Comparison of ENCODE assay signal across 14 mouse cellular contexts in the genomic region with DNA sequence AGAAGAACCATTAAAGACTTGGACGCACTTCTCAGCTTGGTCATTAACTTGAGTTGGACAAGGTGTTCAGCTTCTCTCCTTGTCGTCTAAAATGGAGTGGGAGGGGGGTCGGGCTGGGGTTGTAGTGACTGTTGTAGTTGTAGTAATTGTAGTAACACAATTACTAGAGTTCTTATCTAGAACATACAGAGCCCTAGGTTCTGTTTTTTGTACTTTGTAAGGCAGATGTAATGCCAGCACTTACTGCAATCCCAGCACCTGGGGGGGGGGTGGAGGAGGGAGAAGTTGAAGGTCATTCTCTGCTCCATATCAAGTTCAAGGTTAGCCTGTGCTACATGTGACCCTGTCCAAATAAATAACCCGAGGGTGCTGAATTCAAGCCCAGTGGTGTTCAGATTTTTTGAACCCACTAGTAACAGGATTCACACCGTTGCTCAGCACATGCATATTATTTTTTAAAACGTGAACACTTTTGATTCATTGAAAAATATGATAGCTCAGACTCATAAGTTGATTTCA. TPM values are rescaled to one million over a fixed set of nuclear protein-coding genes. Genes with fewer than 3 reads are reported as not detected.
A peak's percentile ranks its signal among the peaks of the same experiment; 100 is the strongest.
DNase-seq lines count a peak whose midpoint lies in the region; ATAC-seq and TF ChIP-seq lines count a peak whose summit lies in the region.
"Had no signal": no experiment of that assay in that cellular context is flagged by ENCODE, and none has a peak within 500 bp of the region (broad histone marks: within the 10 kb centered on the region; RNA-seq: fewer than 3 reads in every experiment).

No protein-coding gene starts in this region.

- no peak for TF ChIP-seq EP300 in CH12.LX (IDR thresholded peaks at IDR 0.05; ENCODE audit: low read length)

- DNase-seq in heart, adult 18-20 months = no peak
- DNase-seq in layer of hippocampus, adult 2 months (ENCODE audit: low spot score in 2 of 2) = no peak
- no peak for DNase-seq in layer of hippocampus, postnatal 14 days (ENCODE audit: low spot score in 2 of 2)
- peak; percentile 3 for DNase-seq in CH12.LX (ENCODE audit: extremely low read depth)
- no peak for DNase-seq in cerebellum, postnatal 36 days
- DNase-seq in hindbrain, embryonic 10.5 days (ENCODE audit: low spot score) = no peak
- DNase-seq: adrenal gland, adult 8-10 months; gastrocnemius, adult 2 months; spleen, adult 18-20 months; thymus, adult 18-20 months had no signal

- H3K4me1 ChIP-seq in heart, embryonic 12.5 days (replicated peaks) = peaks cover 73% of the 10 kb centered on the region
- H3K4me1 ChIP-seq in CH12.LX (ENCODE audit: control insufficient read depth in 1 of 2, insufficient read depth in 2 of 2) (peaks cover 31 to 61% of the 10 kb centered on the region in 2 experiments), E14TG2a.4 (replicated peaks; ENCODE audit: low read depth, low read length) (peaks cover 81% of the 10 kb centered on the region)
- H3K4me1 ChIP-seq in hindbrain, embryonic 10.5 days (replicated peaks) = peaks cover 79% of the 10 kb centered on the region

- WGBS in heart, embryonic 12.5 days = 54% methylated on average over 6 of the region's 6 CpGs
- 84% methylated on average over 6 of the region's 6 CpGs for WGBS in hindbrain, embryonic 10.5 days

- peaks cover 97% of the 10 kb centered on the region for H3K79me2 ChIP-seq in CH12.LX (replicated peaks; ENCODE audit: control insufficient read depth, extremely low read depth, insufficient read depth, poor library complexity, severe bottlenecking)

- H3K27ac ChIP-seq in heart, embryonic 12.5 days (ENCODE audit: poor library complexity, severe bottlenecking) = peak overlapping the region; percentile 75
- peak overlapping the region; percentile 40; the same call in 1 of the 2 replicates for H3K27ac ChIP-seq in layer of hippocampus, adult 2 months
- peak overlapping the region; percentile 89 for H3K27ac ChIP-seq in CH12.LX (ENCODE audit: insufficient read depth, low read depth)
- no peak overlapping the region for H3K27ac ChIP-seq in hindbrain, embryonic 10.5 days
- H3K27ac ChIP-seq: gastrocnemius, adult 2 months; neural tube, embryonic 12.5 days had no signal

- TF ChIP-seq RAD21 in CH12.LX (IDR thresholded peaks at IDR 0.05; ENCODE audit: low read depth, low read length) = no peak

- H3K9ac ChIP-seq in heart, embryonic 12.5 days = no peak overlapping the region
- H3K9ac ChIP-seq in CH12.LX (ENCODE audit: insufficient read depth, low read depth) = peak overlapping the region; percentile 30
- H3K9ac ChIP-seq: forebrain, postnatal 0 days; neural tube, embryonic 12.5 days had no signal

- 0 out of 2 replicates have a peak, but pooled peaks cover 7% of the 10 kb centered on the region for H3K36me3 ChIP-seq in heart, embryonic 12.5 days
- H3K36me3 ChIP-seq in CH12.LX (replicated peaks in 1 of 2; ENCODE audit: control insufficient read depth in 1 of 2, insufficient read depth in 1 of 2, low read length in 1 of 2) (peaks cover 3 to 50% of the 10 kb centered on the region in 2 experiments), E14TG2a.4 (ENCODE audit: insufficient read depth, low read length) (peaks cover 61% of the 10 kb centered on the region)
- H3K36me3 ChIP-seq in hindbrain, embryonic 10.5 days = peaks cover 20% of the 10 kb centered on the region
- H3K36me3 ChIP-seq: neural tube, embryonic 12.5 days had no signal

- in situ Hi-C loops in CH12.LX (cut with MboI; ENCODE audit: low pct_ligation_motif_present, low pct_unique_long_range_greater_than_20kb, low sequenced_read_pairs) = no loop called here

- H3K27me3 ChIP-seq in heart, embryonic 12.5 days (replicated peaks) = no peaks in the 10 kb centered on the region
- H3K27me3 ChIP-seq in CH12.LX (replicated peaks) (no peaks in the 10 kb centered on the region), E14TG2a.4 (ENCODE audit: insufficient read depth, low read length) (no peaks in the 10 kb centered on the region)
- H3K27me3 ChIP-seq in hindbrain, embryonic 10.5 days (ENCODE audit: insufficient read depth, poor library complexity, severe bottlenecking) = no peaks in the 10 kb centered on the region
- H3K27me3 ChIP-seq: neural tube, embryonic 12.5 days had no signal

- no peak for TF ChIP-seq POLR2A in CH12.LX (IDR thresholded peaks at IDR 0.05; ENCODE audit: low read depth, low read length)

- no peak for TF ChIP-seq CTCF in layer of hippocampus, adult 2 months (conservative IDR thresholded peaks at IDR 0.05)
- TF ChIP-seq CTCF in CH12.LX (conservative IDR thresholded peaks at IDR 0.05 in 1 of 2, IDR thresholded peaks at IDR 0.05 in 1 of 2; ENCODE audit: low read depth in 2 of 2, low read length in 2 of 2) = no peak
- TF ChIP-seq CTCF in E14TG2a.4 (conservative IDR thresholded peaks at IDR 0.05; ENCODE audit: low read length) = no peak

- no peaks in the 10 kb centered on the region for H3K9me3 ChIP-seq in heart, embryonic 12.5 days (replicated peaks)
- H3K9me3 ChIP-seq in CH12.LX (replicated peaks; ENCODE audit: low read length) (no peaks in the 10 kb centered on the region), E14TG2a.4 (ENCODE audit: low read length) (no peaks in the 10 kb centered on the region)
- no peaks in the 10 kb centered on the region for H3K9me3 ChIP-seq in hindbrain, embryonic 10.5 days
- H3K9me3 ChIP-seq: neural tube, embryonic 12.5 days had no signal

- ATAC-seq in heart, embryonic 12.5 days (ENCODE audit: insufficient number of reproducible peaks, low FRiP score) = no peak
- ATAC-seq: forebrain, postnatal 0 days had no signal

- dilution Hi-C loops in CH12.LX (cut with MboI; ENCODE audit: extremely low pct_ligation_motif_present, extremely low pct_unique_long_range_greater_than_20kb, low sequenced_read_pairs) = no loop called here

- no peak overlapping the region for H3K4me3 ChIP-seq in heart, embryonic 12.5 days
- no peak overlapping the region for H3K4me3 ChIP-seq in layer of hippocampus, adult 2 months
- H3K4me3 ChIP-seq in CH12.LX (replicated peaks in 1 of 3; ENCODE audit: low read depth in 2 of 3, low read length in 2 of 3, poor library complexity in 1 of 3) = peak overlapping the region in 2 of 3 experiments; percentile 25 to 47
- peak overlapping the region; percentile 88 for H3K4me3 ChIP-seq in E14TG2a.4 (replicated peaks; ENCODE audit: low read length)
- no peak overlapping the region for H3K4me3 ChIP-seq in hindbrain, embryonic 10.5 days
- H3K4me3 ChIP-seq: gastrocnemius, adult 2 months; neural tube, embryonic 12.5 days had no signal

- no peak overlapping the region for H3K4me2 ChIP-seq in heart, embryonic 12.5 days
- peak overlapping the region; percentile 53 for H3K4me2 ChIP-seq in CH12.LX (ENCODE audit: insufficient read depth, low read depth, poor library complexity, severe bottlenecking)
- H3K4me2 ChIP-seq: neural tube, embryonic 12.5 days had no signal

TF ChIP-seq in CH12.LX, 34 proteins besides CTCF, POLR2A, EP300 and RAD21:
- TF ChIP-seq CHD2 (IDR thresholded peaks at IDR 0.05; ENCODE audit: low read length) = peak; percentile 36; the same call in 1 of the 2 replicates
- TF ChIP-seq NELFE (IDR thresholded peaks at IDR 0.05; ENCODE audit: low read depth, low read length) = 0 out of 2 replicates have a peak, but pooled peaks have one; percentile 21
- TF ChIP-seq MAZ (IDR thresholded peaks at IDR 0.05; ENCODE audit: low read depth, low read length) = 0 out of 2 replicates have a peak, but pooled peaks have one; percentile 45
- TF ChIP-seq MAFK (IDR thresholded peaks at IDR 0.05; ENCODE audit: insufficient replicate concordance, low read length) = no peak

RNA-seq across cellular contexts. Expression of gene Anp32a, which starts 7.4 kb away (rescaled TPM):
- polyA plus RNA-seq in heart, embryonic 12.5 days (2016; fragmentation: Nextera tagmentation; extraction: Ambion mirVana) = 156 and 158 TPM in 2 replicates
- 100 to 1,000 TPM; 180 to 184 TPM for total RNA-seq in heart, adult 18-20 months (2021)
- 100 to 1,000 TPM; 350 to 351 TPM for total RNA-seq in layer of hippocampus, adult 2 months (2021)
- 100 to 1,000 TPM; 241 to 247 TPM for total RNA-seq in layer of hippocampus, postnatal 14 days (2021)
- total RNA-seq in CH12.LX (2012; rRNA removed) (585 and 608 TPM in 2 replicates), CH12.LX (2014; rRNA removed) (809 and 869 TPM in 2 replicates)
- 1,207 and 1,391 TPM in 2 replicates for polyA plus RNA-seq in CH12.LX (2012; ENCODE audit: insufficient read length, low read depth)
- 211 and 251 TPM in 2 replicates for polyA plus RNA-seq in hindbrain, embryonic 10.5 days (2016; fragmentation: Nextera tagmentation; extraction: Ambion mirVana)

Comparison
In these comparisons a context has a peak if more than half of its experiments do, and no peak if none do; other contexts are left out.
1. H3K4me3 ChIP-seq: peak in CH12.LX (2 of 3) and E14TG2a.4 (single experiment); none in heart, embryonic 12.5 days (single experiment), layer of hippocampus, adult 2 months (single experiment) and hindbrain, embryonic 10.5 days (single experiment).